Mouse (Mus musculus): ENCODE measurements around the gene Spx. TPM values are rescaled to one million over a fixed set of nuclear protein-coding genes. Genes with fewer than 3 reads are reported as not detected.

The Spx gene
- total RNA-seq, 4 experiments from 2014 or later, result 0.44 to 2.1 (median 1.4) TPM

- no peak for DNase-seq (ENCODE audit: low spot score in 2 of 2)
These were observed 11.7 kb downstream of the Spx start for GRCm38 (mm10) chr6:142424976-142425375.

DNA sequence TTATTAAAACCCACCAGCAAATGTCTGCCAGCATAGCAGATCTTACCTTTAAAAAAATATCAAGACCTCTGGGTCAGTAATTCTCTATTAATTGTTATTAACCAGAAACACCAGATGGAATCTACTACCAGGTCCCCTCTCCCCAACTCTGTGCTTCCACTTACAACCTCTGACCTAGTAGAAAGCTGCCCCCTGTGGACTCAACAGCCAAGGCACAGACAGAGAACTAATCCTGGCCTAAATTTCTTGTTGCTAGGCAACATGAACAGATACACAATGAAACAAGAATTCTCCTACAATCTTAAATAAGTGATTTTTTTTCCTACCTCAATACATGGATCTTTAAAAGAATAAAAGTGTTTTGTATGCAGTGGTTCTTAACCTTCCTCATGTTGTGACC lies 15.8 kb downstream of the Spx start:
- DNase-seq (ENCODE audit: low spot score in 2 of 2), result no peak

DNA sequence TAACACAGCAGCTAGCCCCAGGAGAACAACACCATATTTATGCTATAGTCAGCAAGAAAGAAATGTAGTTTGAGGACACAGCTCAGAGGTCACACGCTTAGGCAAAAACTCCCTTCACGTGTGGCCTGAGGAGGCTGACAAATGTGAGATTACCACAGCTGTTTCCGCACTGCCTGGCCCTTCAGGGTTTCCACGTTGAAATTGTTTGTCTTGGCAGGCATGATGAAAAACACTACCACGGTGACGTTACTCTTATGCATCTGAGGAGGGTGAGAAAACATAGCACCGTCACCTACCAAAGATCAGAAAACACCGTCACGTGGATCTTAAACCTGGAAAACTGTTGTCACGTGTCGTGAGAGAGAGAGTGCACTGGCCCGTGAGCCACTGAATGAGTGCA lies 38.1 kb downstream of the Spx start:
- no peak for DNase-seq (ENCODE audit: low spot score in 2 of 2)

DNA sequence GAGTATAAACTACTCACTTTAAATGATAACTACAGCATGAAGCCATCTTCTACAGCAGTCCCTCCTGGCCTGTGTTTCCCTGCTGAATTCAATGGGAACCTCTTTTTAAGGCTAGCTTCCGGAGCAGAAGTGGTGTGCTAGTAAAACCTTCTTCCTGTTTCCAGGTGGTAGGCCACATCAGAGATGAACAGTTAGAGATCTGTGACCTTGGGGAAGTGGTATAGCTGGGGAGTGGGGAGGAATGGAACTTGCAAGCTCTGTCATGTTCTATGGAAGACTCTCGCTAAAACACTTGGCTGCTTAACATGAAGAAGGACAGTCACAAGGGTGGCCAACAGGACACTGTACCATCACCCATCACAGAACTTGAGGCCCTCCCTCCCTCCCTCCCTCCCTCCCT lies 40.1 kb downstream of the Spx start:
- DNase-seq (ENCODE audit: low spot score in 2 of 2), result no peak

DNA sequence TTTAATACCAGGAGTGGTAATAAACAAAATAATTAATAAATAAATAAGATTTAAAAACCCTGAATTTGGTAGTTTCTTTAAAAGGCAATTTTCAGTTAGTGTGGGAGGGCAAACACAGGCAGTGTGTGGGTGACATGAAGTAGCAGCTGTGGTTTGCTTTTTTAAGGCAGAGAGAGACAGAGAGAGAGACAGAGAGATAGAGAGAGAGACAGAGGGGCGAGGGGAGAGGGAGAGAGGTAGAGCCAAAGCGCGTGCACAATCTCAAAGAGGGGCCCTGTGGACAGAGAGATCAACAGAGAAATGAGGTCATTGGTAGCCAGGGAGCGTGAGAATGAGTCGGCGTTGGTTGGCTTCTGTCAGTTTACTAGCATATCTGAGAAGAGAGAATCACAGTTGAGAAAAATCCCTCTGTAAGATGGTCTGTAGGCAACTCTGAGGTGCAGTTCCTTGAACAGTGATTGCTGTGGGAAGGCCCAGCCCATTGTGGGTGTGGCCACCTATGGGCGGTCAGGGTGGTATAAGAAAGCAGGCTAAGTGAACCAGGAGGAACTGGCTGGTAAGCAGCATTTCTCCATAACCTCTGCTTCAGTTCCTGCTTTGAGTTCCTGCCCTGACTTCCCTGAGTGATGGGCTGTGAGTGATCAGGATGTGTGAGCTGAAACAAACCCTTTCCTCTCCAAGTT lies 42.2 kb downstream of the Spx start:
- DNase-seq (ENCODE audit: low spot score in 2 of 2), result no peak

DNA sequence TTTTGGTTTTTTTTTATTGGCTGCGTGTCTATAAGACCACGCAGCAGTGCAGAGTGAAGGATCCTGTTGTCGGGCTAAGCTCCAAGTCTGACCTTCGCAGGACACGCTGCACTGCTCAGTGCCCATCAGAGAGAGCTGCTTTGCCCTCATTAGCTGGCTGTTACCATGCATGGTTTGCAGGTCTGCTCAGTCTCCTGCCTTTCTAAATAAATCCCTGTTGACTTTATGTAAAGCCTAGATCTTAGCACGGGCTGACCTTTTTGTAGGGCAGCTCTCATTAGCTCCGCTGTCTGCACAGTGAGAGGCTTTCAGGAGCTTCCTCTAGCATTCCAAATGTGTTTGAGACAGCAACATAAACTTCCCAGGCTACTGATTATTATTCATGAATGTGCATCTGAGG lies 44.8 kb downstream of the Spx start:
- no peak for DNase-seq (ENCODE audit: low spot score in 2 of 2)

DNA sequence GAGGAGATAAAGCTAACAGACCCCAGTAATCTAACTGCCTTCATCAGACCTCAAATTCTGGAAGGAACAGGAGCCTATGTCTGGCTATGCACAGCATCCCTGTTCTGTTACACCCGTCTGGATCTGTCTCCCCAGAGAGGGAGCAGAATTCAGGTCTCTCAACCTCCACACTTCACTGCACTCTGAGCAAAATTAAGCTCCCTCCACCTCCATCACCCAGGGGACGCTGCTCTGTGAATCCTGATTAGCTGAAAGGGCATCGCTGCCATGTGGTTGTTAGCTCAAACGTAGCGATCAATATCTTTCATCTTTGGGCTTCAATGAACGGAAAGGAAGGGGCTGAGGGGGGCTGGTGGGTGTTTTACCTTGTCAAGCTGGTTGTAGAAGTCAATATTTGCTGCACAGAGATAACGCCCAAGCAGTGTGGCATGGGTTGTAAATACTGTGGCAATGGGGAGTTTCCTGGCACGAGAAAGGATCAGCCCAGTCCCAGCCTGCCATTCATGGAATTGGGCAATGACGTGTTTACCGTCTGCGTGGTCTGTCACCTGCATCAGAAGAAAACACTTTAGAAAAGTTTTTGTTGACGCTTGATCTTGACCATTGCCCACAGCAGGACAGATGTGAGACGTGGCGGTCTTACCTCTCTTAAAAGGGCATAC lies 45.9 kb downstream of the Spx start:
- DNase-seq (ENCODE audit: low spot score in 2 of 2), result no peak

DNA sequence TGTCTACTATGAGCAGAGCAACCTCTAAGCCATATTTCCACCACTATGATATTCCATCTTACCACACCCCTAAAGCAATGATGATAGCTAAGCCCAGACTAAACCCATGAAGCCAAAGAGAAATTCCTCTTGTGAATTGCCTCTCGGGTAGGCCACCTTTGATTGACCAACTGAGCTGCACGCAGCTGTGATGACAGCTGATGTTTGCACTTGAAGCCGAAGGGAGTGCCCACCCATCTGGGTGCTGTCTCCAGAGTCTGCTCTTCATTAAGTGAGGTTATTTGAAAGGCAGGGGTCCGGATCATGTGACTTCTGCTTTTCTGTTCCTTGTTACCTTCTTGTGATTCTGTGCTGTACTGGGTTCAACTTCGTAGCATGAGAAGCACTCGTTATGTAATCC lies 49.0 kb downstream of the Spx start:
- DNase-seq (ENCODE audit: low spot score in 2 of 2), result no peak

Other genes with a start within 250 kb of the Spx start
- under 1 TPM in 1 of 4 experiments, not detected in 3; 1.00 TPM for gene Slco1a6, start 204.9 kb upstream of the Spx start, total RNA-seq (2022)
- not detected for gene Iapp, start 115.0 kb upstream of the Spx start, total RNA-seq (2022)
- gene Slco1a5, start 90.5 kb upstream of the Spx start, total RNA-seq (2022), result not detected
- gene Pyroxd1, start 67.8 kb upstream of the Spx start, total RNA-seq (2022), result 10 to 100 TPM; 14.5 to 17.1 (median 15.5) TPM
- 10 to 100 TPM; 18.4 to 30.5 (median 22.4) TPM for gene Recql, start 26.4 kb upstream of the Spx start, total RNA-seq (2022)
- 10 to 100 TPM; 31.1 to 33.6 (median 33.3) TPM for gene Golt1b, start 26.2 kb upstream of the Spx start, total RNA-seq (2022)
- not detected for gene Gys2, start 59.7 kb downstream of the Spx start, total RNA-seq (2022)
- 1,000 to 10,000 TPM in 1 of 4 experiments, 100 to 1,000 TPM in 3; 841 to 1,026 (median 936) TPM for gene Ldhb, start 94.5 kb downstream of the Spx start, total RNA-seq (2022)
- gene Kcnj8, start 158.2 kb downstream of the Spx start, total RNA-seq (2022), result 1 to 10 TPM; 2.1 to 2.7 (median 2.4) TPM

Measured in left cerebral cortex, adult 8-10 months (tissue).